Mouse (Mus musculus): Measurements from ENCODE around the gene Manba. TPM values are rescaled to one million over a fixed set of nuclear protein-coding genes. Genes with fewer than 3 reads are reported as not detected.

Manba gene
- polyA plus RNA-seq, 1 experiment from 2014 or later = 5.9 TPM

DNA sequence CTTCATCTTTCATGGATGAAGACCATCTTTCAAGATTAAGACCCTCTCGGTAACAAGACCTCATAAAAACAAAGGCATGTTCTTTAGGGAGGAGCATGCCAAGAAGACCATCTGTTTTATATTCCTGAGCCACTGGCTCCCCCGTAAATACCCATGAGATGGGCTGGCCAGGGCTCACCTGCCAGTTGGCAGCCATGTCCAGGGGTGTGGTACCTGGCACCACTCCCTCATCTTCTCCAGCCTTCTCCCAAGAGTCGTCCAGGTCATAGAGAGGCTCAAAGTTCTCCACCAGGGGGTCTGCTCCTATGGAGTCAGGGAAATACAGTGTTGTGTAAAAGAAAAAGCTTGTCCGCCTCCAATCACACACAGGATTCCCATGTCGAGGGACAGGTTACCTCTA, 106.0 kb downstream of the Manba start:
- Histone ChIP-seq H3K27me3 (no peaks in the 10 kb centered on the region), H3K9ac (no peak overlapping the region), H3K9me3 (no peaks in the 10 kb centered on the region), H3K4me3 (no peak overlapping the region), H3K27ac (replicated peaks) (no peak overlapping the region), H3K4me2 (no peak overlapping the region), H3K36me3 (peaks cover 70% of the 10 kb centered on the region), H3K4me1 (replicated peaks) (no peaks in the 10 kb centered on the region)
- no peak for ATAC-seq (ENCODE audit: low read depth)
- 75% methylated on average over 5 of the region's 5 CpGs for WGBS

DNA sequence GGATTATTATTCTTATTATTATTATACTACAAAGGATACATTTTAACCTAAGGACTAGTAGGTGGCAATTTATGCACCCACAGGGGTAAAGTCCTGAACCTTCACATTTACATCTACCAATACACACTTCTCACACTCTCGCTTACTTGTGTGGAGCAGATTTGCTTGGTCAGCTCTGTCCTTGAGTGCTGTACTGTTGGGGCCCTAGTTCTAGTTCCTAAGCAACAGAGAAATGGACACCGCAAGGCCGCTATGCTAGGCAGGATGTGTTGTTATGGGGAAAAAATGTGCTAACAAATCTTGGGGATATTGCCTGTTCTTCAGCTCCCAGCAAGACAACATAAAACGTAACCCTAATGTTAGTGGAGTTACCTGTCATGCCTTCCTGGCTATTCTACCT, 106.6 kb downstream of the Manba start:
- no peaks in the 10 kb centered on the region for H3K27me3 ChIP-seq
- H3K27ac ChIP-seq (replicated peaks) = no peak overlapping the region
- no peaks in the 10 kb centered on the region for H3K4me1 ChIP-seq (replicated peaks)
- no peak for ATAC-seq (ENCODE audit: low read depth)
- no peak overlapping the region for H3K4me2 ChIP-seq
- no peaks in the 10 kb centered on the region for H3K9me3 ChIP-seq
- H3K36me3 ChIP-seq = peaks cover 65% of the 10 kb centered on the region
- H3K9ac ChIP-seq = no peak overlapping the region
- no peak overlapping the region for H3K4me3 ChIP-seq
- 88% methylated on average over 4 of the region's 4 CpGs for WGBS

DNA sequence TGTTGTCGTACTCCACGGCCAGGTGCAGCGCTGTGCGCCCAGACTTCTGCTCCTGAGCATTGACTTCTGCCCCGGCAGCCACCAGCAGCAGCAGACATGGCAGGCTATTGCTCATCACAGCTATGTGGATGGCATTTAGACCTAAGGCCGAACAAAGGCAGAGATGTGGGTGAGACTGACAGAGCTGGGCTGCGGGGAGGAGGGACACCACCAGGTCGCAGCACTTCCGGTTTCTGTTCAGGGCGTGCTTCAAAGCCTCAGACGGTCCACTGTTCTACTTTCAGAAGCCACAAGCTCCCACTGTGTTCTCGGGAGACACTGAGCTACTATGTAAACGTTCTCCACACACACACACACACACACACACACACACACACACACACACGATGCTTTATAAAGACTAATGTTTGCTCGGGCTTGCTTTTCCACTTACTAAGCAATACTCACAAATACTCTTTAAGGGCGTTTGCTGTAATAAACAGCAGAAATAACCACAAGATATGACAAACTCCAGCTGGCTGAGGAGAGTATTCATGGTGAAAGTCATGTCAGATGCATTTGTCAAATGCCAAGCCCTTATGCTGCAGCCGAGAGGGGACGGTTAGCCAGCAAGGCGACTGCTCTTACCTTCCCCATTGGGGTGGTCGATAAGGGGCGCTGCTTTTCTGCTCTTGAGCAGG, 109.0 kb downstream of the Manba start:
- no peak for ATAC-seq (ENCODE audit: low read depth)
- Histone ChIP-seq H3K36me3 (peaks cover 47% of the 10 kb centered on the region), H3K4me1 (replicated peaks) (no peaks in the 10 kb centered on the region), H3K4me3 (no peak overlapping the region), H3K9me3 (no peaks in the 10 kb centered on the region), H3K9ac (no peak overlapping the region), H3K27me3 (no peaks in the 10 kb centered on the region), H3K4me2 (no peak overlapping the region), H3K27ac (replicated peaks) (no peak overlapping the region)
- WGBS = 84% methylated on average over 21 of the region's 21 CpGs

DNA sequence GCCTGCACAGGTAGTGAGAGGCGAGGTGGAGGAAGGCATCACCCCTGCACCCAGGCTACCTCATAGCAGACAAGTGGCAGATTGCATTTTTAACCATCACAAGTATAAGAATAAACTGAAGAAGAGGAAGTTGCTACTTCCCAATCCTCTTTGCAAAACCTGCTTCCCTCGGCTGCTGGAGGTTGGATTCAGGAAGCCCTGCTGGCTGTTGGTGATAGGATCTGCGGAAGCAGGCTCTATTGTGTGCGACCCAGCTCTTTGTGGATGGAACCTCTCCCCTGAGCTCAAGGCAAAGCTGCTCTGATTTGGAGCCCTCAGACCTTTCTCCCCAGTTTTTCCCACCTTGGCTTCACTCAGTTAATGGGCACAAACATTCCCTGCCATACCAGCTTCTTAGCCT, 111.6 kb downstream of the Manba start:
- H3K4me2 ChIP-seq = no peak overlapping the region
- H3K9ac ChIP-seq = no peak overlapping the region
- no peaks in the 10 kb centered on the region for H3K27me3 ChIP-seq
- H3K4me1 ChIP-seq (replicated peaks) = no peaks in the 10 kb centered on the region
- H3K4me3 ChIP-seq = no peak overlapping the region
- H3K36me3 ChIP-seq = peaks cover 42% of the 10 kb centered on the region
- WGBS = 75% methylated on average over 4 of the region's 4 CpGs
- ATAC-seq (ENCODE audit: low read depth) = no peak
- H3K9me3 ChIP-seq = no peaks in the 10 kb centered on the region
- peak overlapping the region; percentile 52; the same call in 1 of the 2 replicates for H3K27ac ChIP-seq (replicated peaks)

DNA sequence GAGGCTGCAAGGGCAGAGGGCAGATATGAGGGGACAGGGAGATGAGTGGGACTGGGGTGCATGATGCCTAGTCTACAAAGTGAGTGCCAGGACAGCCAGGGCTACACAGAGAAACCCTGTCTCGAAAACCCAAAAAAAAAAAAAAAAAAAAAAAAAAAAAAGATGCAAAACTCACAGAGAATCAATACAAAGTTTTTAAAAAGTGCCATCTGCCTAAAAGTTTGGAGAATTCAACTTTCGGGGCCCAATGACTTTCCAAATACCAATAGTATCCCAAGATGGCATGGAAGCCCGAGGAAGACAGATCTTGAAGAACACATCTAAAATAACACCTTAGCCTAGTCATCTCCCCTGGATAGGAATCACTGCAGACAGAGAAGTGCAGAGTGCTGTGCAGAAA, 112.9 kb downstream of the Manba start:
- 90% methylated on average over 3 of the region's 3 CpGs for WGBS
- Histone ChIP-seq H3K36me3 (peaks cover 47% of the 10 kb centered on the region), H3K27ac (replicated peaks) (no peak overlapping the region), H3K4me1 (replicated peaks) (no peaks in the 10 kb centered on the region), H3K9ac (no peak overlapping the region), H3K9me3 (no peaks in the 10 kb centered on the region), H3K4me3 (no peak overlapping the region), H3K4me2 (no peak overlapping the region), H3K27me3 (no peaks in the 10 kb centered on the region)
- no peak for ATAC-seq (ENCODE audit: low read depth)

DNA sequence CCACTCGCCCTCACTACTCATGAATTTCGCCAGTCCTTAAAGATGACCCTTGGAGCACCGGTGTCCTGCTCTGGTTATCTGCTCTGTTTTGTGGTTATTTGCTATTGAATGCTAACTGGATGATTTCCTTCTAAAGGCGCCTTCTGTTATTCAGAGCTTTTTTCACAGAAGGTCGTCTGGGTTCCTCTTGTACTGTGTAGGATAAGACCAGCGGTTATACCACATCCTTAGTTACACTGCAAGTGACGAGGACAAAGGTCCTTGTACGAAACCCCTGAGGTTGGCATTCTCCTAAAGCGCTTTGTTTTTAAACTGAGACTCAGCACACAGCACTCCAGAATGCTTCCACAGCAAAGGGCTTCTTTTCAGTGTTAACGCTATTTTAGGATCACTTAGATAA, 117.3 kb downstream of the Manba start:
- no peak overlapping the region for H3K27ac ChIP-seq (replicated peaks)
- WGBS = 85% methylated on average over 10 of the region's 10 CpGs
- H3K4me1 ChIP-seq (replicated peaks) = no peaks in the 10 kb centered on the region
- H3K4me2 ChIP-seq = no peak overlapping the region
- ATAC-seq (ENCODE audit: low read depth) = no peak
- no peaks in the 10 kb centered on the region for H3K27me3 ChIP-seq
- H3K36me3 ChIP-seq = peaks cover 58% of the 10 kb centered on the region
- no peak overlapping the region for H3K9ac ChIP-seq
- no peaks in the 10 kb centered on the region for H3K9me3 ChIP-seq
- no peak overlapping the region for H3K4me3 ChIP-seq

DNA sequence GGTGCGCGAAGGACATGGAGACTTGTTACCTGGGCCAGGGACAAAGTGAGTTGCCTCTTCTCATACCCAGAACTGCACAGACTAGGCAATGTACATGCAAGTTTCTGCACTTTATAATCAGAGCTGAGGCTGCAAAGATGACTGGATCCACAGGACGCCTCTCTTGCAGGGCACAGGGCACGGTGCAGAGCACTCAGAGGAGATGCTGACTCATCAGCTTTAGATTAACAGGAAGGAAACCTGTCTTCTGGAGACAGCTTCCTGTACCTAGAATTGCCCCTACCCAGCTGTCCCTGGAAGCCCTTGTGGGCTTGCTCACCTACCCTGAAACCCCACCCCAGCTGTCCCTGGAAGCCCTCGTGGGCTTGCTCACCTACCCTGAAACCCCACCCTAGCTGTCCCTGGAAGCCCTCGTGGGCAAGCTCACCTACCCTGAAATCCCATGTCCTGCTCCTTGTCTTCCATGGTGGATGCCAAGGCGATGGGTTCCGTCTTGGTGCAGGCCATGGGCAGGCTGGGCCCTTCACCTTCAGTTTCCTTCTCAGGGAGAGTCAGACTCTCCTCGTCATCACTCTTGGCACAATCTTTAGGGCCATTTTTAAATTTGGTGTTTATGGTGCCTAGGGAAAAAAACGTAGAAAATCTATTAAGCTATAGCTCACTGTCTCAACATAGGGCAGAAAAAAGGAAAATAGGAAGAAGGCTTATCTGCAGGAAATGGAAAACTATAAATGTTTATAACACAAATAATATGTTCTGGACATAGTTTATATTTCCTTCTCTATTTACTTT, 119.4 kb downstream of the Manba start:
- Histone ChIP-seq H3K9me3 (no peaks in the 10 kb centered on the region), H3K4me1 (replicated peaks) (no peaks in the 10 kb centered on the region), H3K9ac (no peak overlapping the region), H3K4me2 (no peak overlapping the region), H3K4me3 (no peak overlapping the region), H3K27me3 (no peaks in the 10 kb centered on the region), H3K36me3 (peaks cover 63% of the 10 kb centered on the region), H3K27ac (replicated peaks) (no peak overlapping the region)
- WGBS = 92% methylated on average over 10 of the region's 10 CpGs
- ATAC-seq (ENCODE audit: low read depth) = no peak

DNA sequence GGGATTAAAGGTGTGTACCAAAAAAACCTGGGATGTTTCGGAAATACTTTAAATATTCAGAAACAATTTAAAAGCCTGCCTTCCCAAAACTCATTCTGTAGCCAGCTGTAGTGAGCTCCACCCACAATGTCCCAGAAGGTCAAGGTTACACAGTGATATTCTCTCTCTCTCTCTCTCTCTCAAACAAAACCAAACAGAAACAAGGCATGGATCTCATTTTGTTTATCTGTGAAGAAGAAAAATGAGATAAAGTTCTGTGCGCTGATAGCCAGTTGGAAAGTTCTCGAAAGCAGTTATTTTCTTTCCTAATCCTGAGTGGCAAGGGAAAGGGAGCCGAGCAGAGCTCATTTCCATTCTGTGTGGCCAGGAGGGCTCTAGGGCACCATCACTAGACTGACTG, 120.1 kb downstream of the Manba start:
- Histone ChIP-seq H3K4me3 (no peak overlapping the region), H3K9me3 (no peaks in the 10 kb centered on the region), H3K4me2 (no peak overlapping the region), H3K27me3 (no peaks in the 10 kb centered on the region), H3K36me3 (peaks cover 59% of the 10 kb centered on the region), H3K27ac (replicated peaks) (no peak overlapping the region), H3K4me1 (replicated peaks) (no peaks in the 10 kb centered on the region), H3K9ac (no peak overlapping the region)
- 87% methylated on average over 4 of the region's 4 CpGs for WGBS
- no peak for ATAC-seq (ENCODE audit: low read depth)

DNA sequence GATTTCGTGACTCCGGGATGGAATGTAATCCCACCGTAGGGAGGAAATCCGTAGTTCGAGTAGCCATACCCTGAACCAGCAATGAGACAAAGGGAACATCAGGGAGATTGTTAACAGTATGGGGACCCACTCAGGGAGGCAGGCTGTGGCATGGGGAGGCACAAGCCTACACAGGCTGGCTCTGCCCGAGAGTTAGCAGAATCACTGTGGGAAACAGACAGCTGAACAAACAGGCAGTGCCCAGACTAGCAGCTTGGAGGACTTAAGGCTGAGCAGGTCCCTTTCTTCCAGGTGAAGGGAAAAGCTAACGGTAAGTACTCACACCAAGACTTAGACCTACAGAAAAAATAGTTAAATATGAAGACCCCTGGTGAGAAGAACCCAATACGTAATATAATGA, 121.2 kb downstream of the Manba start:
- Histone ChIP-seq H3K4me2 (no peak overlapping the region), H3K4me1 (replicated peaks) (no peaks in the 10 kb centered on the region), H3K9ac (no peak overlapping the region), H3K4me3 (no peak overlapping the region), H3K36me3 (peaks cover 60% of the 10 kb centered on the region), H3K27me3 (no peaks in the 10 kb centered on the region), H3K27ac (replicated peaks) (no peak overlapping the region), H3K9me3 (no peaks in the 10 kb centered on the region)
- WGBS = 91% methylated on average over 8 of the region's 8 CpGs
- no peak for ATAC-seq (ENCODE audit: low read depth)

DNA sequence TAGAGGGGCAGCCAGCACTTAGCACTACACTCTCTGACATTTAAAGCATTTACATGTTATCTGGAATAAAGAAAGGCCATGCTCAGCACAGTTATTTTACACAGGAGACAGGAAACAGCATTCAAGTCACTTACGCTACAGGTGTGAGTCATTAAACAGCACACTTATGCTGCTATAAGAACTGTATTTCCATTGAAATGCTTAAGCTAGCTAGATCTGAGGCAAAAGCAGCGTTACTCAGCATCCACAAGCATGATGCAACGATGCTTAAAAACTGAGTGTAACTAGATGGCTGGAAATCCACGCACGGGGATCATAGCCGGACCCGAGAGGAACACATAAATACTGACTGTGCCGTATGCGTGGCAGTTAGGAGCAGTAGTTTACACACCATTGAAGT, 121.6 kb downstream of the Manba start:
- Histone ChIP-seq H3K36me3 (peaks cover 58% of the 10 kb centered on the region), H3K9me3 (no peaks in the 10 kb centered on the region), H3K9ac (no peak overlapping the region), H3K4me1 (replicated peaks) (no peaks in the 10 kb centered on the region), H3K27ac (replicated peaks) (no peak overlapping the region), H3K4me3 (no peak overlapping the region), H3K4me2 (no peak overlapping the region), H3K27me3 (no peaks in the 10 kb centered on the region)
- whole genome bisulfite sequencing = 91% methylated on average over 9 of the region's 9 CpGs
- no peak for ATAC-seq (ENCODE audit: low read depth)

DNA sequence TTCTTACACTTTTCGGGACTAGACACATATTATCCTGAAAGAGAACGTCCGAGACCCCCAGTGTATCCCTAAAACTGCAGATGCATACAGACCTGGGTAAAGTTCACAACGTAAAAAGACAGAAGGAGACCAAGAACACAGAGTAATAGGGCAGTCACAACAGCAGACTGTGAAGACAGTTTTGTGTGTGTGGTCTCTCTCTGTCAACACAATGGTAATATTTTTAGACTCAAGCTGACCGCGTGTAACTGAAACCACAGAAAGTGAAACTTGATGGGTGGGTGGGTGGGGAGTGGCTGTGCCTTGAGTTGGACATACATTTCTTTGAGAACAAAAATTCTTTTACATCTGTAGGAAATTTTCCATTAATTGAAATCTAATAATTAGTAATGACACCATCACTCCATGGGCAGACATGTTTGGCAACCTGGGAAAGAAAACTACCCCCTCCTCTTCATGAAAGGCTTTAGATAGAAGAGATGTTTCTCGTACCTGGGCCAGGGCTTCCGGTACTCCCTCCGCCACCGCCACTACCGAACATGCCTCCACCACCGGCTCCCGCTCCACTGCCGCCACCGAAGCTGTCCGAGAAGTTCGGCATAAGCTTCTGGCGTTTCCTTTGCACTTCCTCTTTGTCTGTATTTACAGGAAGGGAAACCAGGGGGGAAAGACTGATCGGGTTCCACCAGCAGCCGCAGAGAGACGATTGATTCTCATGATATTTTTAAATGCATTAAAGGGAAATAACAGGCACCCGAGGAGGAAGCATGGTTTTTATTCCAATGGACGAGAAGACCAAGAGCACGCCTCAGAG, 122.5 kb downstream of the Manba start:
- Histone ChIP-seq H3K27ac (replicated peaks) (no peak overlapping the region), H3K9me3 (no peaks in the 10 kb centered on the region), H3K9ac (no peak overlapping the region), H3K27me3 (no peaks in the 10 kb centered on the region), H3K4me1 (replicated peaks) (no peaks in the 10 kb centered on the region), H3K4me3 (no peak overlapping the region), H3K4me2 (no peak overlapping the region), H3K36me3 (peaks cover 58% of the 10 kb centered on the region)
- WGBS = 92% methylated on average over 24 of the region's 24 CpGs
- no peak for ATAC-seq (ENCODE audit: low read depth)

DNA sequence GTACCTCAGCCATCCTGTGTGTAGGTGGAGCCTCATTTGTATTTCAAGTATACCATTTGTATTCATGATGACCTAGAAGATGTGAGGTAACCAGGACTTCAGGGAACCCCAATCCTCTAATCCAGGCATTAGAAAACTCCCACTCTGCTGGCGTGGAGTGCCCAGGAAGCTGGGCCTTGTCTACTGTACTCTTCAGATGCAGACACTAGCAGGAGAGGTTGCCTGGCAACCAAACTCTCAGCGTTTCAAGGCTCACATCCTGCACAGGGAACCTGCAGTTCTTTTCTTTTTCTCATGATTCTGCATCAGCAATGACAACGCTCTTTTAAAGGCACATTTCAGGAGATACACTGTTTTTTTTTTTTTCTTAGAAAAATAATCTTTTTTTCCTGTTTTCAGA, 124.8 kb downstream of the Manba start:
- Histone ChIP-seq H3K36me3 (peaks cover 58% of the 10 kb centered on the region), H3K9me3 (no peaks in the 10 kb centered on the region), H3K27ac (replicated peaks) (no peak overlapping the region), H3K9ac (no peak overlapping the region), H3K27me3 (no peaks in the 10 kb centered on the region), H3K4me2 (no peak overlapping the region), H3K4me1 (replicated peaks) (no peaks in the 10 kb centered on the region), H3K4me3 (no peak overlapping the region)
- 42% methylated on average over 3 of the region's 3 CpGs for WGBS
- peak; percentile 50; the same call in 1 of the 2 replicates for ATAC-seq (ENCODE audit: low read depth)

All from neural tube, embryonic 13.5 days (tissue).